Mouse (Mus musculus) lung, embryonic 16.5 days (tissue): ENCODE measurements around the gene Maml2. TPM values are rescaled to one million over a fixed set of nuclear protein-coding genes. Genes with fewer than 3 reads are reported as not detected.

Experiments used
- ATAC-seq: fragments of 200-750 bp; cut with Nextera tagmentation; 2 replicates; pipeline ENCODE4 v1.8.0; 2017; ENCODE audit warnings: low read depth, mild to moderate bottlenecking, moderate library complexity
- H3K27ac ChIP-seq: fragments of 300-500 bp; sonication (generic); 2 replicates; pipeline ENCODE4 v1.5.1; 2014; ENCODE audit warnings: mild to moderate bottlenecking, control low read depth, low read length
- H3K27me3 ChIP-seq: fragments of 300-500 bp; sonication (generic); 2 replicates; pipeline ENCODE4 v1.6.1; 2014; ENCODE audit warnings: low read depth, low read length, mixed read lengths; ENCODE audit not compliant: control insufficient read depth, insufficient read depth
- H3K36me3 ChIP-seq: fragments of 300-500 bp; sonication (generic); 2 replicates; pipeline ENCODE4 v1.6.1; 2014; ENCODE audit warnings: low read length; ENCODE audit not compliant: control insufficient read depth, insufficient read depth
- H3K4me1 ChIP-seq: fragments of 300-500 bp; sonication (generic); replicated peaks from 2 replicates; pipeline ENCODE4 v1.6.1; 2014; ENCODE audit warnings: low read length, mixed read lengths; ENCODE audit not compliant: control insufficient read depth, insufficient read depth
- H3K4me2 ChIP-seq: fragments of 300-500 bp; sonication (generic); 2 replicates; pipeline ENCODE4 v1.6.1; 2014; ENCODE audit warnings: low read depth, low read length, control low read depth
- H3K4me3 ChIP-seq: fragments of 300-500 bp; sonication (generic); 2 replicates; pipeline ENCODE4 v1.5.1; 2014; ENCODE audit warnings: mild to moderate bottlenecking, low read length, control low read depth
- H3K9ac ChIP-seq: fragments of 300-500 bp; sonication (generic); 2 replicates; pipeline ENCODE4 v1.6.1; 2014; ENCODE audit warnings: low read length, control low read depth
- H3K9me3 ChIP-seq: fragments of 300-500 bp; sonication (generic); 2 replicates; pipeline ENCODE4 v1.6.1; 2016; ENCODE audit warnings: low read length; ENCODE audit not compliant: control insufficient read depth
- WGBS: fragments of 180-500 bp; shearing (Covaris S2); extraction: QIAGEN DNeasy Blood & Tissue Kit; methylation state at CpG from one replicate; pipeline ENCODE4 v1.1.7; 2014; 5-methylcytosine and 5-hydroxymethylcytosine counted together
- polyA plus RNA-seq: library from polyadenylated mRNA; unstranded; fragments of >200 nt; fragmentation: Nextera tagmentation; extraction: Ambion mirVana; gene quantifications from 2 replicates; pipeline ENCODE4 v1.2.1, GENCODE M21; 2015

Maml2 gene
- polyA plus RNA-seq, 1 experiment from 2014 or later = 15.3 TPM

GRCm38 (mm10) chr9:13661768-13662623, 364.2 kb downstream of the Maml2 start:
- H3K36me3 ChIP-seq = no peaks in the 10 kb centered on the region
- H3K4me3 ChIP-seq = peak overlapping the region; percentile 32
- H3K9ac ChIP-seq = peak overlapping the region; percentile 62
- peak overlapping the region; percentile 60 for H3K4me2 ChIP-seq
- H3K4me1 ChIP-seq = peaks cover 20% of the 10 kb centered on the region
- no peaks in the 10 kb centered on the region for H3K9me3 ChIP-seq
- H3K27ac ChIP-seq = peak overlapping the region; percentile 88
- ATAC-seq = peak; percentile 79
- WGBS = 2% methylated on average over 12 of the region's 12 CpGs
- H3K27me3 ChIP-seq = no peaks in the 10 kb centered on the region

- H3K9ac ChIP-seq = no peak overlapping the region
- H3K27ac ChIP-seq = no peak overlapping the region
- no peak overlapping the region for H3K4me3 ChIP-seq
- H3K27me3 ChIP-seq = no peaks in the 10 kb centered on the region
- no peak for ATAC-seq
- no peak overlapping the region for H3K4me2 ChIP-seq
- peaks cover 20% of the 10 kb centered on the region for H3K4me1 ChIP-seq
- H3K9me3 ChIP-seq = no peaks in the 10 kb centered on the region
- WGBS = 75% methylated on average over 2 of the region's 2 CpGs
- no peaks in the 10 kb centered on the region for H3K36me3 ChIP-seq
Observed at GRCm38 (mm10) chr9:13665487-13665969, 367.8 kb downstream of the Maml2 start.

GRCm38 (mm10) chr9:13667955-13668354, 370.2 kb downstream of the Maml2 start:
- Histone ChIP-seq H3K4me1 (0 out of 2 replicates have a peak, but pooled peaks cover 3% of the 10 kb centered on the region), H3K4me3 (no peak overlapping the region), H3K9me3 (no peaks in the 10 kb centered on the region), H3K36me3 (no peaks in the 10 kb centered on the region), H3K27ac (no peak overlapping the region; the same call in 1 of the 2 replicates), H3K9ac (peak overlapping the region; percentile 45; the same call in 1 of the 2 replicates), H3K4me2 (no peak overlapping the region), H3K27me3 (no peaks in the 10 kb centered on the region)
- no peak for ATAC-seq
- 80% methylated on average over 1 of the region's 1 CpGs for WGBS

- no peaks in the 10 kb centered on the region for H3K4me1 ChIP-seq
- ATAC-seq = no peak
Observed at GRCm38 (mm10) chr9:13668742-13669141, 371.0 kb downstream of the Maml2 start.

GRCm38 (mm10) chr9:13671125-13671769, 373.5 kb downstream of the Maml2 start:
- H3K27me3 ChIP-seq = no peaks in the 10 kb centered on the region
- H3K9me3 ChIP-seq = no peaks in the 10 kb centered on the region
- no peak overlapping the region for H3K4me2 ChIP-seq
- H3K9ac ChIP-seq = no peak overlapping the region
- 75% methylated on average over 3 of the region's 3 CpGs for WGBS
- peak; percentile 54; the same call in 1 of the 2 replicates for ATAC-seq
- no peak overlapping the region for H3K27ac ChIP-seq
- H3K4me1 ChIP-seq = no peaks in the 10 kb centered on the region
- H3K4me3 ChIP-seq = no peak overlapping the region
- H3K36me3 ChIP-seq = no peaks in the 10 kb centered on the region

More at GRCm38 (mm10) chr9:13668742-13669141, 371.0 kb downstream of the Maml2 start:
- Histone ChIP-seq H3K4me2 (no peak overlapping the region), H3K9ac (no peak overlapping the region), H3K27ac (no peak overlapping the region), H3K27me3 (no peaks in the 10 kb centered on the region), H3K4me3 (no peak overlapping the region), H3K36me3 (no peaks in the 10 kb centered on the region), H3K9me3 (no peaks in the 10 kb centered on the region)
- WGBS = 40% methylated on average over 2 of the region's 2 CpGs

GRCm38 (mm10) chr9:13673304-13673703, 375.5 kb downstream of the Maml2 start:
- no peak for ATAC-seq
- Histone ChIP-seq H3K36me3 (no peaks in the 10 kb centered on the region), H3K9ac (no peak overlapping the region), H3K4me1 (no peaks in the 10 kb centered on the region), H3K9me3 (no peaks in the 10 kb centered on the region), H3K4me2 (no peak overlapping the region), H3K27ac (no peak overlapping the region), H3K4me3 (no peak overlapping the region), H3K27me3 (no peaks in the 10 kb centered on the region)
- WGBS = 79% methylated on average over 2 of the region's 2 CpGs

- Histone ChIP-seq H3K9me3 (no peaks in the 10 kb centered on the region), H3K9ac (no peak overlapping the region), H3K4me2 (no peak overlapping the region), H3K36me3 (no peaks in the 10 kb centered on the region), H3K27ac (no peak overlapping the region), H3K4me1 (no peaks in the 10 kb centered on the region), H3K27me3 (no peaks in the 10 kb centered on the region), H3K4me3 (no peak overlapping the region)
- no peak for ATAC-seq
- WGBS = 83% methylated on average over 2 of the region's 2 CpGs
Observed at GRCm38 (mm10) chr9:13678026-13678425, 380.3 kb downstream of the Maml2 start.

GRCm38 (mm10) chr9:13679696-13680095, 381.9 kb downstream of the Maml2 start:
- H3K9ac ChIP-seq = no peak overlapping the region
- no peaks in the 10 kb centered on the region for H3K27me3 ChIP-seq
- no peaks in the 10 kb centered on the region for H3K9me3 ChIP-seq
- H3K4me3 ChIP-seq = no peak overlapping the region
- ATAC-seq = no peak
- no peaks in the 10 kb centered on the region for H3K4me1 ChIP-seq
- 94% methylated on average over 2 of the region's 2 CpGs for WGBS
- no peak overlapping the region for H3K4me2 ChIP-seq
- H3K36me3 ChIP-seq = no peaks in the 10 kb centered on the region
- no peak overlapping the region for H3K27ac ChIP-seq

- no peak overlapping the region for H3K4me2 ChIP-seq
Observed at GRCm38 (mm10) chr9:13681147-13681546, 383.4 kb downstream of the Maml2 start.

More at GRCm38 (mm10) chr9:13681147-13681546, 383.4 kb downstream of the Maml2 start:
- no peak overlapping the region for H3K4me3 ChIP-seq
- no peaks in the 10 kb centered on the region for H3K36me3 ChIP-seq
- no peaks in the 10 kb centered on the region for H3K27me3 ChIP-seq
- H3K9me3 ChIP-seq = no peaks in the 10 kb centered on the region
- H3K4me1 ChIP-seq = peaks cover 2% of the 10 kb centered on the region
- H3K9ac ChIP-seq = no peak overlapping the region
- H3K27ac ChIP-seq = peak overlapping the region; percentile 40
- WGBS = 66% methylated on average over 8 of the region's 8 CpGs
- ATAC-seq = no peak
